Mouse (Mus musculus) heart, adult 2 months (tissue): ENCODE measurements around the gene Pcdh7.

Source experiments
- CTCF ChIP-seq: fragments of 200-600 bp; IDR thresholded peaks from 2 replicates; pipeline ENCODE4 v1.8.1; 2022; ENCODE audit warnings: antibody characterized with exemption, mild to moderate bottlenecking, moderate library complexity
- POLR2A ChIP-seq: fragments of 200-500 bp; IDR thresholded peaks from 2 replicates; pipeline ENCODE4 v1.6.1; 2011; ENCODE audit warnings: mild to moderate bottlenecking, low read depth, low read length, control low read depth; ENCODE audit not compliant: insufficient read depth

DNA sequence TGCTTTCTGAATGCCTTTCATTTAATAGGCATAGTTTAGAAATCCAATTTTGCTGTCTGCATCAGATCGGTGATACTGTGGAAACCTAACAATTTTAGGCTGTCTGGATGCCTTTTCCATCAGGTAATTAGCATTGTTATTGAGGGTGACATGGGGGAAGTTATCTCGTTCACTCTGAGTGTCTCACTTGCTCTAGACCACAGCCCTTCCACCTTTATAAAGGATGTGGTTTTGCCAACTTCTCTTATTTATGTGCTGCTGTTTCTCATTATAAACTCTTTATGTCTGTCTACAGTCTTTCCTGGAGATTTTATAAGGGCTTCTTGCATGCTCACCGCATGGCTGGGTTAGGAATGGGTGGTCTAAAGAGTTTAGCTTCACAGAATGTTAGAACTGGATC is 139.5 kb downstream of the Pcdh7 start:
- TF ChIP-seq CTCF (no peak), POLR2A (no peak)
